Mouse (Mus musculus) G1E (cell line): ENCODE results near the gene R3hdm2.

ENCODE experiments used
- CTCF ChIP-seq: IDR thresholded peaks from 2 replicates; pipeline ENCODE4 v1.5.1; 2012; ENCODE audit warnings: low read depth, low read length, inconsistent platforms, mixed read lengths
- GATA1 ChIP-seq: IDR thresholded peaks from 2 replicates; pipeline ENCODE4 v1.6.1; 2012; ENCODE audit warnings: borderline replicate concordance, low read length, inconsistent platforms, mixed read lengths
- TAL1 ChIP-seq: conservative IDR thresholded peaks from 2 replicates; pipeline ENCODE4 v1.6.1; 2012; ENCODE audit warnings: low read depth, low read length, inconsistent platforms, mixed read lengths

- no peak for TF ChIP-seq CTCF
- TF ChIP-seq GATA1 = no peak
- TF ChIP-seq TAL1 = no peak
These were observed 46.5 kb downstream of the R3hdm2 start for GRCm38 (mm10) chr10:127426670-127427069.
